Mouse (Mus musculus) liver, embryonic 14.5 days (tissue): ENCODE data around the gene Ift52. TPM values are rescaled to one million over a fixed set of nuclear protein-coding genes. Genes with fewer than 3 reads are reported as not detected.

Source experiments
- ATAC-seq: fragments of 200-750 bp; cut with Nextera tagmentation; 2 replicates; pipeline ENCODE4 v1.8.0; 2017; ENCODE audit warnings: moderate number of reproducible peaks, mild to moderate bottlenecking, moderate library complexity; ENCODE audit not compliant: insufficient read depth
- DNase-seq, 3 experiments: peaks; one replicate each; pipeline ENCODE4 v3.0.0-alpha.2; 2012 to 2013; ENCODE audit warnings: low read depth in 3 of 3, low spot score in 3 of 3
- H3K27ac ChIP-seq: fragments of 300-500 bp; sonication (generic); 2 replicates; pipeline ENCODE4 v1.5.1; 2014; ENCODE audit warnings: moderate library complexity, mild to moderate bottlenecking, control low read depth, inconsistent platforms
- H3K27me3 ChIP-seq: fragments of 300-500 bp; sonication (generic); 2 replicates; pipeline ENCODE4 v1.6.1; 2014; ENCODE audit warnings: mild to moderate bottlenecking, low read length, moderate library complexity; ENCODE audit not compliant: control insufficient read depth, insufficient read depth
- H3K36me3 ChIP-seq: fragments of 300-500 bp; sonication (generic); replicated peaks from 2 replicates; pipeline ENCODE4 v1.6.1; 2014; ENCODE audit warnings: low read depth; ENCODE audit not compliant: control insufficient read depth, insufficient read depth
- H3K4me1 ChIP-seq, 2 experiments: fragments of 200-500 bp in 1 of 2; fragments of 300-500 bp in 1 of 2; sonication (generic) in 1 of 2; replicated peaks; 2 replicates each; pipeline ENCODE4 v1.6.1; 2012 to 2014; ENCODE audit warnings: antibody characterized with exemption in 1 of 2, inconsistent platforms in 1 of 2, low read length in 1 of 2; ENCODE audit not compliant: control insufficient read depth in 2 of 2, insufficient read depth in 2 of 2
- H3K4me2 ChIP-seq: fragments of 300-500 bp; sonication (generic); 2 replicates; pipeline ENCODE4 v1.6.1; 2014; ENCODE audit warnings: low read depth, mild to moderate bottlenecking, control low read depth, moderate library complexity
- H3K4me3 ChIP-seq, 2 experiments: fragments of 200-500 bp in 1 of 2; fragments of 300-500 bp in 1 of 2; sonication (generic) in 1 of 2; 2 replicates each; pipeline ENCODE4 v1.5.1; 2012 to 2014; ENCODE audit warnings: low read depth in 2 of 2, low read length in 2 of 2, mild to moderate bottlenecking in 2 of 2, control low read depth in 1 of 2, inconsistent platforms in 1 of 2, moderate library complexity in 1 of 2; ENCODE audit not compliant: insufficient read depth in 1 of 2
- H3K9ac ChIP-seq: fragments of 300-500 bp; sonication (generic); replicated peaks from 2 replicates; pipeline ENCODE4 v1.6.1; 2014; ENCODE audit warnings: mild to moderate bottlenecking, control low read depth, moderate library complexity
- H3K9me3 ChIP-seq: fragments of 300-500 bp; sonication (generic); 2 replicates; pipeline ENCODE4 v1.6.1; 2016; ENCODE audit warnings: low read length, mixed read lengths; ENCODE audit not compliant: control insufficient read depth
- CTCF ChIP-seq: IDR thresholded peaks from 2 replicates; pipeline ENCODE4 v1.5.1; 2016; ENCODE audit warnings: antibody characterized with exemption, low read depth, control low read depth
- EP300 ChIP-seq: IDR thresholded peaks from 2 replicates; pipeline ENCODE4 v1.6.1; 2016; ENCODE audit warnings: antibody characterized with exemption, low read depth
- WGBS: fragments of 180-500 bp; shearing (Covaris S2); extraction: QIAGEN DNeasy Blood & Tissue Kit; methylation state at CpG from one replicate; pipeline ENCODE4 v1.1.7; 2014; ENCODE audit not compliant: insufficient replicate concordance; 5-methylcytosine and 5-hydroxymethylcytosine counted together
- polyA plus RNA-seq, 2 experiments: library from polyadenylated mRNA; depleted of rRNA in 1 of 2; stranded (reverse) in 1 of 2; unstranded in 1 of 2; fragments of >200 nt; fragmentation: Nextera tagmentation in 1 of 2; extraction: Ambion mirVana in 1 of 2; gene quantifications; 2 replicates each; pipeline versions ENCODE4 v1.2.1 to v1.2.3; 2012 to 2014

Ift52 gene
- polyA plus RNA-seq, 2 experiments, result 10.9 to 15.6 TPM

- ATAC-seq (no peak), DNase-seq (no peak)
- H3K27ac ChIP-seq, result no peak overlapping the region
- H3K9me3 ChIP-seq, result no peaks in the 10 kb centered on the region
- WGBS, result 76% methylated on average over 2 of the region's 2 CpGs
- H3K36me3 ChIP-seq, result peaks cover 5% of the 10 kb centered on the region
- H3K27me3 ChIP-seq, result no peaks in the 10 kb centered on the region
- H3K4me1 ChIP-seq, result peaks cover 5 to 6% of the 10 kb centered on the region in 2 experiments
- H3K4me3 ChIP-seq, result no peak overlapping the region
- no peak overlapping the region for H3K4me2 ChIP-seq
- H3K9ac ChIP-seq, result no peak overlapping the region
- TF ChIP-seq EP300 (no peak), CTCF (no peak)
These were observed 32.0 kb downstream of the Ift52 start for GRCm38 (mm10) chr2:163049116-163049515.

GRCm38 (mm10) chr2:163051691-163052090 is 34.5 kb downstream of the Ift52 start:
- H3K9me3 ChIP-seq, result no peaks in the 10 kb centered on the region
- 53% methylated on average over 1 of the region's 1 CpGs for WGBS
- no peaks in the 10 kb centered on the region for H3K36me3 ChIP-seq
- no peak overlapping the region for H3K27ac ChIP-seq
- H3K4me2 ChIP-seq, result no peak overlapping the region
- DNase-seq (no peak), ATAC-seq (no peak)
- H3K27me3 ChIP-seq, result no peaks in the 10 kb centered on the region
- no peak overlapping the region for H3K4me3 ChIP-seq
- no peak overlapping the region for H3K9ac ChIP-seq
- peaks cover 12 to 21% of the 10 kb centered on the region in 2 experiments for H3K4me1 ChIP-seq
- TF ChIP-seq EP300, result no peak
- no peak for TF ChIP-seq CTCF

- 58% methylated on average over 4 of the region's 4 CpGs for WGBS
- no peaks in the 10 kb centered on the region for H3K9me3 ChIP-seq
These were observed 34.9 kb downstream of the Ift52 start for GRCm38 (mm10) chr2:163052101-163052500.

GRCm38 (mm10) chr2:163052826-163053225 is 35.7 kb downstream of the Ift52 start:
- H3K9ac ChIP-seq, result no peak overlapping the region
- TF ChIP-seq CTCF (no peak), EP300 (no peak)
- DNase-seq (no peak), ATAC-seq (no peak)
- H3K4me1 ChIP-seq, result peaks cover 12 to 26% of the 10 kb centered on the region in 2 experiments
- H3K9me3 ChIP-seq, result no peaks in the 10 kb centered on the region
- H3K27me3 ChIP-seq, result no peaks in the 10 kb centered on the region
- no peaks in the 10 kb centered on the region for H3K36me3 ChIP-seq
- H3K27ac ChIP-seq, result no peak overlapping the region
- H3K4me2 ChIP-seq, result no peak overlapping the region
- H3K4me3 ChIP-seq, result no peak overlapping the region
- 69% methylated on average over 4 of the region's 4 CpGs for WGBS

More at GRCm38 (mm10) chr2:163052101-163052500, 34.9 kb downstream of the Ift52 start:
- TF ChIP-seq EP300 (no peak), CTCF (no peak)
- H3K27me3 ChIP-seq, result no peaks in the 10 kb centered on the region
- no peaks in the 10 kb centered on the region for H3K36me3 ChIP-seq
- H3K4me3 ChIP-seq, result no peak overlapping the region
- no peak overlapping the region for H3K9ac ChIP-seq
- ATAC-seq (no peak), DNase-seq (no peak)
- H3K4me2 ChIP-seq, result no peak overlapping the region
- H3K4me1 ChIP-seq, result peaks cover 12 to 25% of the 10 kb centered on the region in 2 experiments
- H3K27ac ChIP-seq, result no peak overlapping the region

- Histone ChIP-seq H3K4me2 (peak within 1 kb of the TSS; percentile 70), H3K9ac (peak within 1 kb of the TSS; percentile 87), H3K27ac (peak within 1 kb of the TSS; percentile 60), H3K27me3 (no peaks in the 10 kb centered on the region), H3K36me3 (peaks cover 4% of the 10 kb centered on the region), H3K4me1 (peaks cover 14 to 30% of the 10 kb centered on the region in 2 experiments), H3K4me3 (peak within 1 kb of the TSS; percentile 84 to 90), H3K9me3 (no peaks in the 10 kb centered on the region)
- WGBS, result under 1% methylated on average over 48 of the region's 48 CpGs
- ATAC-seq (peak; percentile 96), DNase-seq (peak; percentile 95 to 96 (median 96))
- TF ChIP-seq EP300 (peak; percentile 59), CTCF (no peak)
These were observed 37.2 kb downstream of the Ift52 start, which contains the start of gene Mybl2 for GRCm38 (mm10) chr2:163054335-163054840. Mybl2 (plus strand) TSS chr2:163054687.
